Mouse (Mus musculus): ENCODE measurements around the gene Vangl2.

The Vangl2 gene

GRCm38 (mm10) chr1:171969221-171969620 lies 59.0 kb downstream of the Vangl2 start:
- 84% methylated on average over 6 of the region's 6 CpGs for WGBS

GRCm38 (mm10) chr1:171966054-171966790 lies 62.0 kb downstream of the Vangl2 start:
- 86% methylated on average over 6 of the region's 6 CpGs for WGBS

- 52% methylated on average over 6 of the region's 6 CpGs for WGBS
Observed at GRCm38 (mm10) chr1:171963613-171964012, 64.6 kb downstream of the Vangl2 start.

GRCm38 (mm10) chr1:171961704-171962103 lies 66.5 kb downstream of the Vangl2 start:
- 88% methylated on average over 6 of the region's 6 CpGs for WGBS

GRCm38 (mm10) chr1:171960726-171961125 lies 67.5 kb downstream of the Vangl2 start:
- WGBS, result 90% methylated on average over 5 of the region's 5 CpGs

GRCm38 (mm10) chr1:171957411-171957810 lies 70.8 kb downstream of the Vangl2 start:
- 65% methylated on average over 2 of the region's 2 CpGs for WGBS

- 71% methylated on average over 6 of the region's 6 CpGs for WGBS
Observed at GRCm38 (mm10) chr1:171955071-171955470, 73.2 kb downstream of the Vangl2 start.

All from cerebral cortex, adult 2 months (tissue).